Comparison of ENCODE assay signal across 17 mouse cellular contexts in genomic region chr2:144709285-144709684, GRCm38 (mm10).
A peak's percentile ranks its signal among the peaks of the same experiment; 100 is the strongest.
DNase-seq lines count a peak whose midpoint lies in the region; ATAC-seq and TF ChIP-seq lines count a peak whose summit lies in the region.
"Had no signal": no experiment of that assay in that cellular context is flagged by ENCODE, and none has a peak within 500 bp of the region (broad histone marks: within the 10 kb centered on the region; RNA-seq: fewer than 3 reads in every experiment).

No protein-coding gene starts in this region.

- no peak overlapping the region for H3K4me2 ChIP-seq in forebrain, embryonic 11.5 days (ENCODE audit: low read depth, low read length, severe bottlenecking)
- H3K4me2 ChIP-seq in forebrain, embryonic 16.5 days (ENCODE audit: low read length), result no peak overlapping the region
- no peak overlapping the region for H3K4me2 ChIP-seq in lung, embryonic 14.5 days
- no peak overlapping the region for H3K4me2 ChIP-seq in embryonic facial prominence, embryonic 15.5 days (replicated peaks)
- no peak overlapping the region for H3K4me2 ChIP-seq in midbrain, embryonic 15.5 days
- H3K4me2 ChIP-seq: embryonic facial prominence, embryonic 13.5 days had no signal

- no peak overlapping the region for H3K9ac ChIP-seq in forebrain, embryonic 11.5 days (ENCODE audit: low read length)
- H3K9ac ChIP-seq in forebrain, embryonic 16.5 days (replicated peaks; ENCODE audit: low read depth, low read length), result no peak overlapping the region
- H3K9ac ChIP-seq in lung, embryonic 14.5 days, result no peak overlapping the region
- no peak overlapping the region for H3K9ac ChIP-seq in embryonic facial prominence, embryonic 15.5 days
- no peak overlapping the region for H3K9ac ChIP-seq in midbrain, embryonic 15.5 days
- H3K9ac ChIP-seq: embryonic facial prominence, embryonic 13.5 days; liver, embryonic 14.5 days had no signal

- no peak for TF ChIP-seq CTCF in lung, embryonic 14.5 days (IDR thresholded peaks at IDR 0.05; ENCODE audit: low read depth)

- 0 out of 2 replicates have a peak, but pooled peaks cover 2% of the 10 kb centered on the region for H3K27me3 ChIP-seq in forebrain, embryonic 11.5 days (ENCODE audit: control insufficient read depth, insufficient read depth, low read length)
- no peaks in the 10 kb centered on the region for H3K27me3 ChIP-seq in forebrain, embryonic 16.5 days (replicated peaks; ENCODE audit: control insufficient read depth, insufficient read depth, low read length)
- no peaks in the 10 kb centered on the region for H3K27me3 ChIP-seq in lung, embryonic 14.5 days (ENCODE audit: insufficient read depth, low read length)
- no peaks in the 10 kb centered on the region for H3K27me3 ChIP-seq in embryonic facial prominence, embryonic 15.5 days
- H3K27me3 ChIP-seq in midbrain, embryonic 15.5 days (replicated peaks), result no peaks in the 10 kb centered on the region
- H3K27me3 ChIP-seq: embryonic facial prominence, embryonic 13.5 days had no signal

- H3K4me3 ChIP-seq in forebrain, embryonic 11.5 days (ENCODE audit: low read depth, low read length), result no peak overlapping the region
- no peak overlapping the region for H3K4me3 ChIP-seq in forebrain, embryonic 16.5 days (replicated peaks; ENCODE audit: low read length)
- H3K4me3 ChIP-seq in lung, embryonic 14.5 days (ENCODE audit: low read depth, low read length), result no peak overlapping the region
- no peak overlapping the region for H3K4me3 ChIP-seq in embryonic facial prominence, embryonic 15.5 days (replicated peaks)
- H3K4me3 ChIP-seq in midbrain, embryonic 15.5 days, result no peak overlapping the region
- H3K4me3 ChIP-seq: embryonic facial prominence, embryonic 13.5 days; layer of hippocampus, adult 2 months had no signal

- no peak for DNase-seq in forebrain, embryonic 11.5 days (ENCODE audit: low spot score)
- peak; percentile 27 for DNase-seq in lung, embryonic 14.5 days
- no peak for DNase-seq in lung, adult 18-20 months
- DNase-seq in spleen, adult 18-20 months, result no peak
- DNase-seq in urinary bladder, adult 2 months (ENCODE audit: low spot score), result no peak
- DNase-seq: adrenal gland, postnatal 36 days; cerebellum, adult 11 months; heart, adult 18-20 months; kidney, adult 18-20 months; thymus, adult 2 months had no signal

- no peaks in the 10 kb centered on the region for H3K36me3 ChIP-seq in forebrain, embryonic 11.5 days (ENCODE audit: control insufficient read depth, insufficient read depth, low read length)
- no peaks in the 10 kb centered on the region for H3K36me3 ChIP-seq in forebrain, embryonic 16.5 days (ENCODE audit: control insufficient read depth, insufficient read depth)
- H3K36me3 ChIP-seq in lung, embryonic 14.5 days (ENCODE audit: insufficient read depth), result no peaks in the 10 kb centered on the region
- no peaks in the 10 kb centered on the region for H3K36me3 ChIP-seq in embryonic facial prominence, embryonic 15.5 days
- H3K36me3 ChIP-seq in midbrain, embryonic 15.5 days (replicated peaks), result no peaks in the 10 kb centered on the region
- H3K36me3 ChIP-seq: embryonic facial prominence, embryonic 13.5 days had no signal

- peak; percentile 54; the same call in 1 of the 2 replicates for ATAC-seq in forebrain, embryonic 11.5 days (replicated peaks; ENCODE audit: low FRiP score)
- no peak for ATAC-seq in forebrain, embryonic 16.5 days
- ATAC-seq in lung, embryonic 14.5 days (ENCODE audit: insufficient read depth), result no peak
- peak; percentile 43; the same call in 1 of the 2 replicates for ATAC-seq in embryonic facial prominence, embryonic 15.5 days (ENCODE audit: insufficient number of reproducible peaks, low FRiP score, low TSS enrichment, low read depth)
- peak; percentile 64; the same call in 1 of the 2 replicates for ATAC-seq in midbrain, embryonic 15.5 days (replicated peaks)

- H3K9me3 ChIP-seq in forebrain, embryonic 11.5 days (ENCODE audit: control insufficient read depth, low read length), result no peaks in the 10 kb centered on the region
- H3K9me3 ChIP-seq in forebrain, embryonic 16.5 days (ENCODE audit: control insufficient read depth, low read length), result no peaks in the 10 kb centered on the region
- no peaks in the 10 kb centered on the region for H3K9me3 ChIP-seq in lung, embryonic 14.5 days (ENCODE audit: low read depth, low read length)
- H3K9me3 ChIP-seq in embryonic facial prominence, embryonic 15.5 days (replicated peaks), result no peaks in the 10 kb centered on the region
- no peaks in the 10 kb centered on the region for H3K9me3 ChIP-seq in midbrain, embryonic 15.5 days
- H3K9me3 ChIP-seq: embryonic facial prominence, embryonic 13.5 days had no signal

- WGBS in forebrain, embryonic 11.5 days, result 53% methylated on average over 1 of the region's 1 CpGs
- 21% methylated on average over 1 of the region's 1 CpGs for WGBS in forebrain, embryonic 16.5 days
- WGBS in lung, embryonic 14.5 days, result 43% methylated on average over 1 of the region's 1 CpGs
- 61% methylated on average over 1 of the region's 1 CpGs for WGBS in embryonic facial prominence, embryonic 15.5 days
- 46% methylated on average over 1 of the region's 1 CpGs for WGBS in midbrain, embryonic 15.5 days

- no peak overlapping the region for H3K27ac ChIP-seq in forebrain, embryonic 11.5 days (ENCODE audit: low read depth, low read length)
- no peak overlapping the region for H3K27ac ChIP-seq in forebrain, embryonic 16.5 days (ENCODE audit: low read length)
- H3K27ac ChIP-seq in lung, embryonic 14.5 days (ENCODE audit: low read depth), result no peak overlapping the region
- H3K27ac ChIP-seq in embryonic facial prominence, embryonic 15.5 days (replicated peaks), result no peak overlapping the region
- no peak overlapping the region for H3K27ac ChIP-seq in midbrain, embryonic 15.5 days
- H3K27ac ChIP-seq: embryonic facial prominence, embryonic 13.5 days; layer of hippocampus, adult 2 months; liver, embryonic 14.5 days; macrophage had no signal

- no peaks in the 10 kb centered on the region for H3K4me1 ChIP-seq in forebrain, embryonic 11.5 days (replicated peaks; ENCODE audit: control insufficient read depth, insufficient read depth, low read length)
- H3K4me1 ChIP-seq in forebrain, embryonic 16.5 days (replicated peaks; ENCODE audit: control insufficient read depth, insufficient read depth, low read length), result no peaks in the 10 kb centered on the region
- H3K4me1 ChIP-seq in lung, embryonic 14.5 days (ENCODE audit: insufficient read depth), result no peaks in the 10 kb centered on the region
- peaks cover 3% of the 10 kb centered on the region; the same call in 1 of the 2 replicates for H3K4me1 ChIP-seq in embryonic facial prominence, embryonic 15.5 days
- peaks cover 10% of the 10 kb centered on the region; the same call in 1 of the 2 replicates for H3K4me1 ChIP-seq in midbrain, embryonic 15.5 days

Comparison
In these comparisons a context has a peak if more than half of its experiments do, and no peak if none do; other contexts are left out.
1. ATAC-seq: peak in forebrain, embryonic 11.5 days (single experiment), embryonic facial prominence, embryonic 15.5 days (single experiment) and midbrain, embryonic 15.5 days (single experiment); none in forebrain, embryonic 16.5 days (single experiment) and lung, embryonic 14.5 days (single experiment).